Mouse (Mus musculus) lung, adult 2 months (tissue): ENCODE measurements around the gene Sfta2.

Experiments used
- CTCF ChIP-seq: fragments of 200-500 bp; IDR thresholded peaks from 2 replicates; pipeline ENCODE4 v1.5.1; 2011; ENCODE audit warnings: mild to moderate bottlenecking, low read length, control low read depth; ENCODE audit not compliant: insufficient read depth
- POLR2A ChIP-seq: fragments of 200-500 bp; IDR thresholded peaks from 2 replicates; pipeline ENCODE4 v1.6.1; 2011; ENCODE audit warnings: low read depth, mild to moderate bottlenecking, control low read depth, low read length, borderline replicate concordance; ENCODE audit errors: extremely low read depth

- no peak for TF ChIP-seq POLR2A
- TF ChIP-seq CTCF = no peak
Measured at GRCm38 (mm10) chr17:35567767-35568166, 33.6 kb upstream of the Sfta2 start.
